Mouse (Mus musculus) spleen, adult 2 months (tissue): ENCODE measurements around the gene Paf1.

Experiments used
- CTCF ChIP-seq: fragments of 200-500 bp; IDR thresholded peaks from 2 replicates; pipeline ENCODE4 v1.5.1; 2011; ENCODE audit warnings: mild to moderate bottlenecking, inconsistent platforms; ENCODE audit not compliant: insufficient read depth, insufficient read length, insufficient replicate concordance; ENCODE audit errors: extremely low read depth
- POLR2A ChIP-seq: fragments of 200-500 bp; IDR thresholded peaks from 2 replicates; pipeline ENCODE4 v1.6.1; 2011; ENCODE audit warnings: low read depth, low read length, inconsistent platforms

- TF ChIP-seq CTCF: no peak
- TF ChIP-seq POLR2A: no peak
Observed at GRCm38 (mm10) chr7:28353267-28353666, 39.5 kb upstream of the Paf1 start.
